Mouse (Mus musculus) MEL (cell line): ENCODE measurements around the gene Stx18. TPM values are rescaled to one million over a fixed set of nuclear protein-coding genes. Genes with fewer than 3 reads are reported as not detected.

Experiments
- DNase-seq: peaks from one replicate; pipeline ENCODE4 v3.0.0; 2011; ENCODE audit warnings: low read depth, low spot score
- H3K27ac ChIP-seq: 2 replicates; pipeline ENCODE4 v1.5.1; 2012; ENCODE audit warnings: low read depth, mild to moderate bottlenecking, control low read depth, low read length, moderate library complexity; ENCODE audit not compliant: control insufficient read depth
- H3K27me3 ChIP-seq, 2 experiments: fragments of 150-350 bp in 1 of 2; sonication (generic) in 1 of 2; 2 replicates each; pipeline ENCODE4 v1.6.1; 2012; ENCODE audit warnings: low read length in 2 of 2, mild to moderate bottlenecking in 2 of 2, improper control_type of control experiment in 1 of 2, moderate library complexity in 1 of 2; ENCODE audit not compliant: insufficient read depth in 2 of 2, control insufficient read depth in 1 of 2
- H3K36me3 ChIP-seq, 2 experiments: 2 replicates each; pipeline ENCODE4 v1.6.1; 2012 to 2014; ENCODE audit warnings: low read length in 2 of 2, improper control_type of control experiment in 1 of 2, inconsistent platforms in 1 of 2, mild to moderate bottlenecking in 1 of 2; ENCODE audit not compliant: insufficient read depth in 2 of 2, control insufficient read depth in 1 of 2
- H3K4me1 ChIP-seq, 2 experiments: fragments of 150-350 bp in 1 of 2; sonication (generic) in 1 of 2; 2 replicates each; pipeline ENCODE4 v1.6.1; 2012; ENCODE audit warnings: low read length in 2 of 2, improper control_type of control experiment in 1 of 2, mild to moderate bottlenecking in 1 of 2; ENCODE audit not compliant: insufficient read depth in 2 of 2, control insufficient read depth in 1 of 2
- H3K4me3 ChIP-seq, 2 experiments: fragments of 150-350 bp in 1 of 2; sonication (generic) in 1 of 2; 2 replicates each; pipeline ENCODE4 v1.5.1; 2012; ENCODE audit warnings: low read depth in 2 of 2, low read length in 2 of 2, mild to moderate bottlenecking in 2 of 2, moderate library complexity in 2 of 2, control low read depth in 1 of 2, improper control_type of control experiment in 1 of 2; ENCODE audit not compliant: control insufficient read depth in 1 of 2, insufficient read depth in 1 of 2
- H3K79me2 ChIP-seq: 2 replicates; pipeline ENCODE4 v1.6.1; 2012; ENCODE audit warnings: mild to moderate bottlenecking, low read length, moderate library complexity; ENCODE audit not compliant: control insufficient read depth, poor library complexity, insufficient read depth
- H3K9ac ChIP-seq: 2 replicates; pipeline ENCODE4 v1.6.1; 2012; ENCODE audit warnings: low read depth, mild to moderate bottlenecking, control low read depth, low read length, moderate library complexity; ENCODE audit not compliant: control insufficient read depth, poor library complexity, severe bottlenecking
- H3K9me3 ChIP-seq: fragments of 150-350 bp; sonication (generic); replicated peaks from 2 replicates; pipeline ENCODE4 v1.6.1; 2012; ENCODE audit warnings: mild to moderate bottlenecking, low read length, improper control_type of control experiment, moderate library complexity; ENCODE audit not compliant: insufficient read depth
- BHLHE40 ChIP-seq: IDR thresholded peaks from 2 replicates; pipeline ENCODE4 v1.6.1; 2012; ENCODE audit warnings: low read depth, mild to moderate bottlenecking, inconsistent platforms, low read length, improper control_type of control experiment, borderline replicate concordance
- CHD1 ChIP-seq: IDR thresholded peaks from 2 replicates; pipeline ENCODE4 v1.6.1; 2012; ENCODE audit warnings: low read depth, mild to moderate bottlenecking, inconsistent platforms, low read length, improper control_type of control experiment
- CTCF ChIP-seq, 3 experiments: IDR thresholded peaks in 2 of 3; conservative IDR thresholded peaks in 1 of 3; 2 replicates each; pipeline ENCODE4 v1.5.1; 2011 to 2012; ENCODE audit warnings: low read length in 3 of 3, low read depth in 2 of 3, mild to moderate bottlenecking in 2 of 3, improper control_type of control experiment in 1 of 3, inconsistent platforms in 1 of 3, mixed read lengths in 1 of 3, moderate library complexity in 1 of 3; ENCODE audit not compliant: control insufficient read depth in 1 of 3, insufficient read depth in 1 of 3, poor library complexity in 1 of 3, severe bottlenecking in 1 of 3
- ETS1 ChIP-seq: IDR thresholded peaks from 2 replicates; pipeline ENCODE4 v1.6.1; 2012; ENCODE audit warnings: low read depth, mild to moderate bottlenecking, inconsistent platforms, low read length, improper control_type of control experiment, moderate library complexity
- JUND ChIP-seq: IDR thresholded peaks from 2 replicates; pipeline ENCODE4 v1.6.1; 2011; ENCODE audit warnings: low read depth, mild to moderate bottlenecking, improper control_type of control experiment, low read length
- MAX ChIP-seq: IDR thresholded peaks from 2 replicates; pipeline ENCODE4 v1.6.1; 2011; ENCODE audit warnings: low read length, improper control_type of control experiment
- MEF2A ChIP-seq: IDR thresholded peaks from 2 replicates; pipeline ENCODE4 v1.6.1; 2014; ENCODE audit warnings: low read depth, mild to moderate bottlenecking, inconsistent platforms, low read length, improper control_type of control experiment; ENCODE audit not compliant: poor library complexity, insufficient replicate concordance, severe bottlenecking; ENCODE audit errors: extremely low read depth
- MYB ChIP-seq: IDR thresholded peaks from 2 replicates; pipeline ENCODE4 v1.6.1; 2011; ENCODE audit warnings: mild to moderate bottlenecking, low read depth, low read length, improper control_type of control experiment
- MYC ChIP-seq: IDR thresholded peaks from 2 replicates; pipeline ENCODE4 v1.6.1; 2011; ENCODE audit warnings: low read depth, mild to moderate bottlenecking, low read length, improper control_type of control experiment, moderate library complexity
- NRF1 ChIP-seq: IDR thresholded peaks from 2 replicates; pipeline ENCODE4 v1.6.1; 2014; ENCODE audit warnings: low read depth, mild to moderate bottlenecking, inconsistent platforms, low read length, improper control_type of control experiment, moderate library complexity; ENCODE audit not compliant: poor library complexity, insufficient read depth, severe bottlenecking
- POLR2AphosphoS2 ChIP-seq: IDR thresholded peaks from 2 replicates; pipeline ENCODE4 v1.6.1; 2011; ENCODE audit warnings: low read length, improper control_type of control experiment
- POLR2AphosphoS5 ChIP-seq: IDR thresholded peaks from 2 replicates; pipeline ENCODE4 v1.6.1; 2012; ENCODE audit warnings: low read depth, borderline replicate concordance, mild to moderate bottlenecking, inconsistent platforms, low read length, moderate library complexity, mixed read lengths
- TBP ChIP-seq: IDR thresholded peaks from 2 replicates; pipeline ENCODE4 v1.8.0; 2011; ENCODE audit warnings: low read depth, low read length, improper control_type of control experiment
- TCF12 ChIP-seq: IDR thresholded peaks from 2 replicates; pipeline ENCODE4 v1.6.1; 2014; ENCODE audit warnings: low read depth, mild to moderate bottlenecking, inconsistent platforms, low read length, improper control_type of control experiment, moderate library complexity
- USF1 ChIP-seq: IDR thresholded peaks from 2 replicates; pipeline ENCODE4 v1.6.1; 2014; ENCODE audit warnings: low read depth, mild to moderate bottlenecking, inconsistent platforms, low read length, improper control_type of control experiment, moderate library complexity
- ZKSCAN1 ChIP-seq: IDR thresholded peaks from 2 replicates; pipeline ENCODE4 v1.6.1; 2012; ENCODE audit warnings: low read depth, mild to moderate bottlenecking, inconsistent platforms, low read length, improper control_type of control experiment, moderate library complexity
- ZMIZ1 ChIP-seq: IDR thresholded peaks from 2 replicates; pipeline ENCODE4 v1.6.1; 2012; ENCODE audit warnings: low read depth, mild to moderate bottlenecking, inconsistent platforms, low read length, improper control_type of control experiment, moderate library complexity
- ZNF384 ChIP-seq: IDR thresholded peaks from 2 replicates; pipeline ENCODE4 v1.6.1; 2012; ENCODE audit warnings: low read depth, mild to moderate bottlenecking, inconsistent platforms, low read length, improper control_type of control experiment
- polyA plus RNA-seq, 2 experiments: library from polyadenylated mRNA; stranded (reverse) in 1 of 2; unstranded in 1 of 2; fragments of >175 nt in 1 of 2; fragments of >200 nt in 1 of 2; gene quantifications; 2 replicates each; pipeline versions ENCODE4 v1.2.1 to v1.2.4; 2012; ENCODE audit warnings: low replicate concordance in 2 of 2, low read depth in 1 of 2; ENCODE audit not compliant: insufficient read length in 2 of 2, insufficient read depth in 1 of 2, missing spikeins in 1 of 2
- total RNA-seq: library from RNA; depleted of rRNA; stranded (reverse); fragments of 300-350 nt; gene quantifications from 2 replicates; pipeline ENCODE4 v1.2.3, GENCODE M21; 2012

Gene Stx18
- total and polyA plus RNA-seq, 3 experiments = 44.0 to 44.4 TPM; not detected in 1

- H3K27me3 ChIP-seq = no peaks in the 10 kb centered on the region
- H3K36me3 ChIP-seq = no peaks in the 10 kb centered on the region
- H3K79me2 ChIP-seq = 0 out of 2 replicates have a peak, but pooled peaks cover 2% of the 10 kb centered on the region
- H3K4me1 ChIP-seq = no peaks in the 10 kb centered on the region
- H3K9ac ChIP-seq = no peak overlapping the region
- no peak overlapping the region for H3K27ac ChIP-seq
- H3K9me3 ChIP-seq = no peaks in the 10 kb centered on the region
- TF ChIP-seq TCF12 (no peak), USF1 (no peak), NRF1 (no peak)
- TF ChIP-seq, all 39 proteins: peak for 0
- DNase-seq = no peak
- H3K4me3 ChIP-seq = no peak overlapping the region
Observed at GRCm38 (mm10) chr5:38078575-38078974, 40.0 kb downstream of the Stx18 start.

- no peaks in the 10 kb centered on the region for H3K27me3 ChIP-seq
- TF ChIP-seq ZMIZ1 = no peak
- no peak for TF ChIP-seq ZKSCAN1
- TF ChIP-seq ETS1 = no peak
- no peak for TF ChIP-seq BHLHE40
- TF ChIP-seq CHD1 = no peak
- no peak for TF ChIP-seq CTCF (IDR thresholded peaks at IDR 0.05 in 2 of 3, conservative IDR thresholded peaks at IDR 0.05 in 1 of 3; ENCODE audit: control insufficient read depth in 1 of 3, insufficient read depth in 1 of 3, low read depth in 2 of 3, low read length in 3 of 3, poor library complexity in 1 of 3, severe bottlenecking in 1 of 3)
- TF ChIP-seq POLR2AphosphoS5 = no peak
- TF ChIP-seq POLR2AphosphoS2 = no peak
- TF ChIP-seq MYC = no peak
- TF ChIP-seq ZNF384 = no peak
- no peak for TF ChIP-seq MEF2A
- TF ChIP-seq MAX = no peak
- no peak for TF ChIP-seq JUND
- no peak for TF ChIP-seq MYB
- TF ChIP-seq TBP = no peak
- no peaks in the 10 kb centered on the region for H3K36me3 ChIP-seq
- no peaks in the 10 kb centered on the region for H3K4me1 ChIP-seq
- no peak overlapping the region for H3K4me3 ChIP-seq
- H3K27ac ChIP-seq = no peak overlapping the region
- no peaks in the 10 kb centered on the region for H3K79me2 ChIP-seq
- no peaks in the 10 kb centered on the region for H3K9me3 ChIP-seq
- H3K9ac ChIP-seq = no peak overlapping the region
- DNase-seq = no peak
Observed at GRCm38 (mm10) chr5:38080472-38080871, 41.9 kb downstream of the Stx18 start.
